Mouse (Mus musculus) stomach, embryonic 16.5 days (tissue): ENCODE results near the gene Lgals12. TPM values are rescaled to one million over a fixed set of nuclear protein-coding genes. Genes with fewer than 3 reads are reported as not detected.

Source experiments
- ATAC-seq: fragments of 200-750 bp; cut with Nextera tagmentation; 2 replicates; pipeline ENCODE4 v1.8.0; 2017; ENCODE audit warnings: moderate number of reproducible peaks, moderate TSS enrichment; ENCODE audit not compliant: insufficient read depth, low FRiP score
- H3K27ac ChIP-seq: fragments of 300-500 bp; sonication (generic); 2 replicates; pipeline ENCODE4 v1.5.1; 2014; ENCODE audit warnings: low read length
- H3K27me3 ChIP-seq: fragments of 300-500 bp; sonication (generic); 2 replicates; pipeline ENCODE4 v1.6.1; 2014; ENCODE audit warnings: low read length, control low read depth, mixed read lengths; ENCODE audit not compliant: control insufficient read depth, insufficient read depth
- H3K36me3 ChIP-seq: fragments of 300-500 bp; sonication (generic); 2 replicates; pipeline ENCODE4 v1.6.1; 2014; ENCODE audit warnings: low read length; ENCODE audit not compliant: control insufficient read depth, insufficient read depth
- H3K4me1 ChIP-seq: fragments of 300-500 bp; sonication (generic); 2 replicates; pipeline ENCODE4 v1.6.1; 2014; ENCODE audit warnings: low read length, control low read depth, mixed read lengths; ENCODE audit not compliant: control insufficient read depth, insufficient read depth
- H3K4me2 ChIP-seq: fragments of 300-500 bp; sonication (generic); 2 replicates; pipeline ENCODE4 v1.6.1; 2014; ENCODE audit warnings: low read depth, low read length, mixed read lengths
- H3K4me3 ChIP-seq: fragments of 300-500 bp; sonication (generic); replicated peaks from 2 replicates; pipeline ENCODE4 v1.5.1; 2014; ENCODE audit warnings: mild to moderate bottlenecking, low read length
- H3K9ac ChIP-seq: fragments of 300-500 bp; sonication (generic); 2 replicates; pipeline ENCODE4 v1.6.1; 2014; ENCODE audit warnings: low read length
- H3K9me3 ChIP-seq: fragments of 300-500 bp; sonication (generic); replicated peaks from 2 replicates; pipeline ENCODE4 v1.6.1; 2016; ENCODE audit warnings: low read length, control low read depth; ENCODE audit not compliant: control insufficient read depth
- WGBS: fragments of 180-500 bp; shearing (Covaris S2); extraction: QIAGEN DNeasy Blood & Tissue Kit; methylation state at CpG from one replicate; pipeline ENCODE4 v1.1.7; 2014; 5-methylcytosine and 5-hydroxymethylcytosine counted together
- polyA plus RNA-seq: library from polyadenylated mRNA; unstranded; fragments of >200 nt; fragmentation: Nextera tagmentation; extraction: Ambion mirVana; gene quantifications from 2 replicates; pipeline ENCODE4 v1.2.1, GENCODE M21; 2015

The Lgals12 gene
- polyA plus RNA-seq, 1 experiment from 2014 or later: 3.5 TPM

GRCm38 (mm10) chr19:7569650-7570049, 37.3 kb downstream of the Lgals12 start:
- no peaks in the 10 kb centered on the region for H3K4me1 ChIP-seq
- no peaks in the 10 kb centered on the region for H3K9me3 ChIP-seq
- H3K27me3 ChIP-seq: no peaks in the 10 kb centered on the region
- no peak overlapping the region for H3K4me3 ChIP-seq
- ATAC-seq: no peak
- H3K4me2 ChIP-seq: no peak overlapping the region
- no peak overlapping the region for H3K9ac ChIP-seq
- WGBS: 81% methylated on average over 5 of the region's 5 CpGs
- H3K36me3 ChIP-seq: no peaks in the 10 kb centered on the region
- H3K27ac ChIP-seq: no peak overlapping the region

DNA sequence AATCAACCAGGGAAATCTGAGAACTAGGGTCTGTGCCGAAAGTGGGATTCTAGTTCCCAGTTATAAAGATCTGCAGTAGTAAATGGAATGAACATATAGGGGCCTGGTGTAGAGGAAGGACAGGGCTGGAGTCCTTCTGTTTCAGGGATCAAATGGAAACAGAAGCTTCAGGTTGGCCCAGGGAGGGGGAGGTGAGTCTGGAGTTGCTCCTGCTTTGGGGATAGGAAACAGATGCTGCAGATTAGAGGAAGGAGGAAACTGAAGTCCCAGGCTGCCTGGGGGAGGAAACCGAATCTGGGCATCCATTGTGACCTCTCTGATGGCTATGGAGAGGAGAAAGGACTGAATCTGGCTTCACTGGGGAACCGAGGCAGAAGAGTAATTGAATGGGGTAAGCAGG, 38.6 kb downstream of the Lgals12 start:
- no peaks in the 10 kb centered on the region for H3K27me3 ChIP-seq
- H3K4me1 ChIP-seq: no peaks in the 10 kb centered on the region
- no peak overlapping the region for H3K27ac ChIP-seq
- no peak overlapping the region for H3K4me2 ChIP-seq
- H3K4me3 ChIP-seq: no peak overlapping the region
- 40% methylated on average over 3 of the region's 3 CpGs for WGBS
- H3K9me3 ChIP-seq: no peaks in the 10 kb centered on the region
- no peaks in the 10 kb centered on the region for H3K36me3 ChIP-seq
- no peak overlapping the region for H3K9ac ChIP-seq
- no peak for ATAC-seq

DNA sequence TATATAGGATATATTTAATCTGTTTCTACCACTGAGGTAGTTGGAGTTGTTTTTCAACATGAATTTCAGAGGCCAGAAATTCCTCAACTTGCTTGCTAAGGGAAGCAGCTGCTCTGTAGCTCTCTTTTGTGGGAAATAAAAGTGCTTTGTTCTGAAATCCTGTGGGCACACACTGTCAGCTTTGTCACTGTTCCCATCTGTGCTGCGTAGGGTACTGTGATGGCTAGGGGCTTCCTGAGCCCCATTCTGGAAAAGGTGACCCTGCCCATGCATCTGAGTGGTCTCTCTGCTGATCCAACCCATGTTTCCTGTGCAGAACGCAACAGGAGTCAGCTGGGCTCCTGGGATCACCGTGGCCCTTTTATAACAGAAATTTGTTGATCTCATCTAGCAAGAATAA, 40.2 kb downstream of the Lgals12 start:
- no peaks in the 10 kb centered on the region for H3K9me3 ChIP-seq
- WGBS: 70% methylated on average over 3 of the region's 3 CpGs

DNA sequence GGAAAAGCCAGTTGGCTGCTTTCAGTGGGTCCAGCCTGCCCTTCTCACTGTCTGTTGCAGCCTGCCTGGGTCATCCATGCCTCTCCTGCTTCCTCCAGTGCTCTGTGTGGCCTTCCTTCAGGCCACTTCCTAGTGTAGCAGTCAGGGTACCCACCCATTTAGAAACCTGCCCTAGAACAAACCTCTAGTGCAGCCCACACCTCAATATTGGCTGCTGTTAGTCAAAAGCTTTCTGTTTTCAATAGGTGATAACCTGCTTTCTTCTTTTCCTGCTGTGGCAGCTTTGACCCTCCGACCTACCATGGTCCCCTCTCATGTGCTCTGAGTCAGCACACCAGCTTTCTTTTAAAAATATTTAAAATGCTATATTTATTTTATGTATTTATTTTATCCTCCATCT, 42.5 kb downstream of the Lgals12 start:
- no peak overlapping the region for H3K4me2 ChIP-seq
- WGBS: 54% methylated on average over 1 of the region's 1 CpGs
- no peak overlapping the region for H3K4me3 ChIP-seq
- H3K27me3 ChIP-seq: no peaks in the 10 kb centered on the region
- no peaks in the 10 kb centered on the region for H3K36me3 ChIP-seq
- H3K9ac ChIP-seq: no peak overlapping the region
- no peaks in the 10 kb centered on the region for H3K9me3 ChIP-seq
- no peak for ATAC-seq
- H3K4me1 ChIP-seq: no peaks in the 10 kb centered on the region
- no peak overlapping the region for H3K27ac ChIP-seq

More for the DNA sequence above, 40.2 kb downstream of the Lgals12 start:
- Histone ChIP-seq H3K27me3 (no peaks in the 10 kb centered on the region), H3K36me3 (no peaks in the 10 kb centered on the region), H3K9ac (no peak overlapping the region), H3K27ac (no peak overlapping the region), H3K4me1 (no peaks in the 10 kb centered on the region), H3K4me3 (no peak overlapping the region), H3K4me2 (no peak overlapping the region)
- ATAC-seq: no peak

DNA sequence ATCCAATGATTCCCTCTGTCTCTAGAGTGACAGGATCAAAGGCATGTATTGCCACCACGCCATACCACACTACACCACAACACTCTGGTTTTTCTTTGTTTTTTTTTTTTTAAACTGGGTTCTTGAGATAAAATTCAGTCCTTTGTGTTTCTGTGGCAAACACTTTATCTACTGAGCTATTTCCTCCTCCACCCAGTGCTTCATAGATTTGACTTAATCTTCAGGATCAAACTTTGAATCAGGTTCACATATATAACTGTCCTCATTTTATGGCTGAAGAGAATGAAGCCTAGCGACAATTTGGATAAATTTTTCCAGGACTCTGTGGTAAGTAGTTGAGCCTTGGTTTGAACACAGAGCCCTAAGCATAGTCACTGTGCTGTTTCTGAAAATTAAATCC, 43.3 kb downstream of the Lgals12 start:
- H3K4me1 ChIP-seq: no peaks in the 10 kb centered on the region
- H3K4me3 ChIP-seq: no peak overlapping the region
- ATAC-seq: no peak
- H3K9me3 ChIP-seq: no peaks in the 10 kb centered on the region
- no peaks in the 10 kb centered on the region for H3K27me3 ChIP-seq
- 75% methylated on average over 2 of the region's 2 CpGs for WGBS
- H3K36me3 ChIP-seq: no peaks in the 10 kb centered on the region
- no peak overlapping the region for H3K9ac ChIP-seq
- H3K27ac ChIP-seq: no peak overlapping the region
- no peak overlapping the region for H3K4me2 ChIP-seq

- Histone ChIP-seq H3K4me1 (no peaks in the 10 kb centered on the region), H3K9me3 (no peaks in the 10 kb centered on the region), H3K9ac (no peak overlapping the region), H3K27me3 (no peaks in the 10 kb centered on the region), H3K27ac (no peak overlapping the region), H3K4me2 (no peak overlapping the region), H3K4me3 (no peak overlapping the region), H3K36me3 (no peaks in the 10 kb centered on the region)
- no peak for ATAC-seq
- 82% methylated on average over 10 of the region's 10 CpGs for WGBS
Observed at GRCm38 (mm10) chr19:7562601-7563129, 44.3 kb downstream of the Lgals12 start.

- no peak for ATAC-seq
- Histone ChIP-seq H3K27ac (no peak overlapping the region), H3K4me3 (no peak overlapping the region), H3K36me3 (no peaks in the 10 kb centered on the region), H3K4me1 (no peaks in the 10 kb centered on the region), H3K9me3 (no peaks in the 10 kb centered on the region), H3K4me2 (no peak overlapping the region), H3K9ac (no peak overlapping the region), H3K27me3 (no peaks in the 10 kb centered on the region)
- WGBS: 60% methylated on average over 3 of the region's 3 CpGs
Observed at GRCm38 (mm10) chr19:7561456-7561855, 45.5 kb downstream of the Lgals12 start.

- 58% methylated on average over 4 of the region's 4 CpGs for WGBS
- Histone ChIP-seq H3K9ac (no peak overlapping the region), H3K4me2 (no peak overlapping the region), H3K27ac (no peak overlapping the region), H3K27me3 (no peaks in the 10 kb centered on the region), H3K4me3 (no peak overlapping the region), H3K4me1 (no peaks in the 10 kb centered on the region), H3K36me3 (no peaks in the 10 kb centered on the region), H3K9me3 (no peaks in the 10 kb centered on the region)
- ATAC-seq: no peak
Observed at GRCm38 (mm10) chr19:7559986-7560385, 47.0 kb downstream of the Lgals12 start.

DNA sequence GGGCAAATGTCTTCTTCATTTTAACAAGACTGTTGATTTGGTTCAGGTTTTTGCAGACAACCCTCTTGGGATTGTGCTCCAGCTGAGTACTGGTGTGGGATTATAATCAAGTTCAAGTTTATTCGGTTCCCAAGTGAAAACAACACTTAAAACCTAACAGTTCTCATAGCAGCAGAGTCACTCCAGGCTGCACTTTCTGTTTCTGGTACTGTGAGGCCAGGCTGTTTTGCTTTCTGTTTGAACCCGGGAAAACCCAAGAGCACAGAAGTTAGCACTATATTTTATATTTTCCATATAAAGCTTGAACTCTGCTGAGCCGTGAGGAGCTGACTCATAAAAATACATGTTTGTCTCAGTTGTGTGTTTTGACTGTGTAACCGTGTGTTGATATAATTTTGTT, 48.3 kb downstream of the Lgals12 start:
- Histone ChIP-seq H3K4me2 (no peak overlapping the region), H3K9me3 (no peaks in the 10 kb centered on the region), H3K36me3 (no peaks in the 10 kb centered on the region), H3K27ac (no peak overlapping the region), H3K9ac (no peak overlapping the region), H3K4me1 (no peaks in the 10 kb centered on the region), H3K27me3 (no peaks in the 10 kb centered on the region), H3K4me3 (no peak overlapping the region)
- WGBS: 68% methylated on average over 4 of the region's 4 CpGs
- no peak for ATAC-seq

DNA sequence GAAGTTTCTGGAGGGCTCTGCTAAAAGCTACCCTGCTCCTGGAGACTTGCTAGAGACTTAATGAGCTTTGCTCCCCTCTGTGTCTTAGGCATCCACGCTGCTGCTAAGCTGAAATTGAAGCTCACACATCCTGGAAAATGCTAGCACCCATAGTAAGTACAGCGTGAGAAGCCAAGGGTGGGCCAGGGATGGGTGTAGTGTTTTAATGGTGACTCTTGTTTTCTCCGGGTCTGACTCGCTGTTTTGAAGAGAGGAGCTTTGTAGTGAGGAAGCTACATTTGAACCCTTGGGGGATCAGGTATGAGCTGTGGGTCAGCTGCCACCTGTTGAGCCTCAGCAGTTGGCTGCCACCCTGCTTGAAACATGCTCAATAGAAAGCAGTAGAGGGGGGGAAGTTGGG, 49.1 kb downstream of the Lgals12 start:
- Histone ChIP-seq H3K27me3 (no peaks in the 10 kb centered on the region), H3K27ac (no peak overlapping the region), H3K4me1 (no peaks in the 10 kb centered on the region), H3K36me3 (no peaks in the 10 kb centered on the region), H3K4me2 (peak overlapping the region; percentile 75), H3K9ac (peak overlapping the region; percentile 70), H3K4me3 (peak overlapping the region; percentile 52), H3K9me3 (no peaks in the 10 kb centered on the region)
- ATAC-seq: peak; percentile 8; the same call in 1 of the 2 replicates
- WGBS: 6% methylated on average over 4 of the region's 4 CpGs
